Mouse (Mus musculus): ENCODE measurements around the gene Ndufa6.

- TF ChIP-seq CTCF (conservative IDR thresholded peaks at IDR 0.05; ENCODE audit: low read length) (no peak), POU5F1 (IDR thresholded peaks at IDR 0.05; ENCODE audit: borderline replicate concordance, low read length) (no peak)
These were observed 16.2 kb downstream of the Ndufa6 start for GRCm38 (mm10) chr15:82337875-82338274.

All from E14TG2a.4 (cell line).